Mouse (Mus musculus): Measurements from ENCODE around the gene Aipl1.

GRCm38 (mm10) chr11:72065103-72065502 is 27.8 kb upstream of the Aipl1 start:
- TF ChIP-seq CTCF (IDR thresholded peaks at IDR 0.05; ENCODE audit: low read depth) (no peak), EP300 (IDR thresholded peaks at IDR 0.05; ENCODE audit: low read depth) (no peak)
